Mouse (Mus musculus): Measurements from ENCODE around the gene Ninl. TPM values are rescaled to one million over a fixed set of nuclear protein-coding genes. Genes with fewer than 3 reads are reported as not detected.
A peak's percentile ranks its signal among the peaks of the same experiment; 100 is the strongest.

Gene Ninl
- total RNA-seq, 1 experiment = 22.4 TPM

DNA sequence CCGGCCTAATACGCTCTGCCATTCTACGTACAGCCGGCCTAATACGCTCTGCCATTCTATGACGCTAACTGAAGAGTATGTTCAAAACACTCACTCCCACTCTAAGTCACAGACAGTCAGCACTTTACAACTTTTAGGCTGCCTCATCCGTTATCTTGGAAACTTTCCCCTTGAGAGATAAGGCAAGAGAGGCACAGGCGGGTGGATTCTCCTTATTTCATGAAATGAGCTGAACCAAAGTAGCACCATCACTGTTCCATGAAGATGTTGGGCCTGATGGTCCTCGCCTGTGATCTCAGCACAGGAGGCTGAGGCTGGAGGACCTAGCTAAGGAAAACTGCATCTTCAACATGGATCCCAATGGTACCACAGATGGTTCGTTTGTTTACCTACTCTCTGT lies 34.8 kb downstream of the Ninl start:
- in situ Hi-C loops (cut with MboI; ENCODE audit: low sequenced_read_pairs in 2 of 2, unreplicated experiment in 2 of 2) = no loop called here
- no peak for DNase-seq (ENCODE audit: low read depth, low spot score)
- Histone ChIP-seq H3K9ac (ENCODE audit: insufficient read depth, low read depth, low read length, poor library complexity, severe bottlenecking) (no peak overlapping the region), H3K36me3 (ENCODE audit: control insufficient read depth, insufficient read depth, low read length, poor library complexity, severe bottlenecking) (no peaks in the 10 kb centered on the region), H3K9me3 (ENCODE audit: control insufficient read depth, insufficient read depth, low read depth, low read length) (no peaks in the 10 kb centered on the region), H3K4me1 (ENCODE audit: control insufficient read depth in 2 of 2, insufficient read depth in 2 of 2, low read length in 2 of 2, poor library complexity in 1 of 2) (peaks cover 0 to 4% of the 10 kb centered on the region in 2 experiments; a peak in 1 of 4 replicates), H3K4me3 (ENCODE audit: insufficient read depth in 1 of 2, low read depth in 1 of 2, low read length in 2 of 2, poor library complexity in 1 of 2, severe bottlenecking in 1 of 2) (no peak overlapping the region), H3K27ac (ENCODE audit: insufficient read depth, low read depth, low read length, poor library complexity, severe bottlenecking) (no peak overlapping the region)
- no peak for TF ChIP-seq ZNF384 (IDR thresholded peaks at IDR 0.05; ENCODE audit: low read depth, low read length)
- no peak for TF ChIP-seq CHD2 (IDR thresholded peaks at IDR 0.05; ENCODE audit: low read depth, low read length)
- no peak for TF ChIP-seq ZC3H11A (IDR thresholded peaks at IDR 0.05; ENCODE audit: borderline replicate concordance, low read depth, low read length)

DNA sequence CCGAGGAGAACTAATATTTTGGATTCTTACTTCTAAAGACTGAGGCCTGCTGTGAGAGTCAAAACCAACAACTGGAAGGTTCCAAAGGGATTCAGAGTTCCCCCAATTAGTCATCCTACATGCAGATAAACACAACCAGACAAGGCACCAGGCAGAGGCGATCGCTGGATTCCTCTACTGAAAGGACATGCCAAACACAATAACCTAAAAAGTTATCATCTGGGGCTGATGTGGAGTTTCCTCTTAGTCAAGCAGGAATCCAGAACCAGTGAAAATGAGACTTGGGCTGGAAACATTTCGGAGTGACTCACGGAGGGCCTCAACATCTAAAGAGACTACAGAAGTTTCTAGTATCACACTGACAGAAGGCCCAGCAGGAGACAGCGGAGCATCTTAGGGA lies 35.4 kb downstream of the Ninl start:
- no peaks in the 10 kb centered on the region for H3K36me3 ChIP-seq (ENCODE audit: control insufficient read depth, insufficient read depth, low read length, poor library complexity, severe bottlenecking)
- peaks cover 0 to 6% of the 10 kb centered on the region in 2 experiments; a peak in 1 of 4 replicates for H3K4me1 ChIP-seq (ENCODE audit: control insufficient read depth in 2 of 2, insufficient read depth in 2 of 2, low read length in 2 of 2, poor library complexity in 1 of 2)
- H3K27ac ChIP-seq (ENCODE audit: insufficient read depth, low read depth, low read length, poor library complexity, severe bottlenecking) = no peak overlapping the region
- no peak overlapping the region for H3K9ac ChIP-seq (ENCODE audit: insufficient read depth, low read depth, low read length, poor library complexity, severe bottlenecking)
- no peaks in the 10 kb centered on the region for H3K9me3 ChIP-seq (ENCODE audit: control insufficient read depth, insufficient read depth, low read depth, low read length)
- DNase-seq (ENCODE audit: low read depth, low spot score) = no peak
- H3K4me3 ChIP-seq (ENCODE audit: insufficient read depth in 1 of 2, low read depth in 1 of 2, low read length in 2 of 2, poor library complexity in 1 of 2, severe bottlenecking in 1 of 2) = no peak overlapping the region
- TF ChIP-seq HCFC1 (IDR thresholded peaks at IDR 0.05; ENCODE audit: borderline replicate concordance, insufficient read depth, low read length) (no peak), ZC3H11A (IDR thresholded peaks at IDR 0.05; ENCODE audit: borderline replicate concordance, low read depth, low read length) (no peak), CHD2 (IDR thresholded peaks at IDR 0.05; ENCODE audit: low read depth, low read length) (no peak), ZNF384 (IDR thresholded peaks at IDR 0.05; ENCODE audit: low read depth, low read length) (no peak), MAFK (IDR thresholded peaks at IDR 0.05; ENCODE audit: insufficient read depth, low read depth, low read length) (no peak)
- in situ Hi-C loops (cut with MboI; ENCODE audit: low sequenced_read_pairs in 2 of 2, unreplicated experiment in 2 of 2) = no loop called here

GRCm38 (mm10) chr2:151001619-151002175 lies 37.5 kb downstream of the Ninl start:
- in situ Hi-C loops (cut with MboI; ENCODE audit: low sequenced_read_pairs in 2 of 2, unreplicated experiment in 2 of 2) = no loop called here
- H3K27ac ChIP-seq (ENCODE audit: insufficient read depth, low read depth, low read length, poor library complexity, severe bottlenecking) = no peak overlapping the region
- no peak overlapping the region for H3K9ac ChIP-seq (ENCODE audit: insufficient read depth, low read depth, low read length, poor library complexity, severe bottlenecking)
- TF ChIP-seq CHD2 (IDR thresholded peaks at IDR 0.05; ENCODE audit: low read depth, low read length) (no peak), ZNF384 (IDR thresholded peaks at IDR 0.05; ENCODE audit: low read depth, low read length) (no peak), MAFK (IDR thresholded peaks at IDR 0.05; ENCODE audit: insufficient read depth, low read depth, low read length) (no peak), HCFC1 (IDR thresholded peaks at IDR 0.05; ENCODE audit: borderline replicate concordance, insufficient read depth, low read length) (no peak), ZC3H11A (IDR thresholded peaks at IDR 0.05; ENCODE audit: borderline replicate concordance, low read depth, low read length) (no peak)
- no peaks in the 10 kb centered on the region for H3K36me3 ChIP-seq (ENCODE audit: control insufficient read depth, insufficient read depth, low read length, poor library complexity, severe bottlenecking)
- H3K4me3 ChIP-seq (ENCODE audit: insufficient read depth in 1 of 2, low read depth in 1 of 2, low read length in 2 of 2, poor library complexity in 1 of 2, severe bottlenecking in 1 of 2) = no peak overlapping the region
- no peak for DNase-seq (ENCODE audit: low read depth, low spot score)
- H3K9me3 ChIP-seq (ENCODE audit: control insufficient read depth, insufficient read depth, low read depth, low read length) = no peaks in the 10 kb centered on the region
- peaks cover 1 to 13% of the 10 kb centered on the region in 2 experiments; a peak in 1 of 4 replicates for H3K4me1 ChIP-seq (ENCODE audit: control insufficient read depth in 2 of 2, insufficient read depth in 2 of 2, low read length in 2 of 2, poor library complexity in 1 of 2)

GRCm38 (mm10) chr2:151000402-151001178 lies 38.6 kb downstream of the Ninl start:
- Histone ChIP-seq H3K36me3 (ENCODE audit: control insufficient read depth, insufficient read depth, low read length, poor library complexity, severe bottlenecking) (no peaks in the 10 kb centered on the region), H3K27ac (ENCODE audit: insufficient read depth, low read depth, low read length, poor library complexity, severe bottlenecking) (no peak overlapping the region), H3K4me1 (ENCODE audit: control insufficient read depth in 2 of 2, insufficient read depth in 2 of 2, low read length in 2 of 2, poor library complexity in 1 of 2) (peaks cover 1 to 13% of the 10 kb centered on the region in 2 experiments; a peak in 1 of 4 replicates), H3K4me3 (ENCODE audit: insufficient read depth in 1 of 2, low read depth in 1 of 2, low read length in 2 of 2, poor library complexity in 1 of 2, severe bottlenecking in 1 of 2) (no peak overlapping the region), H3K9me3 (ENCODE audit: control insufficient read depth, insufficient read depth, low read depth, low read length) (no peaks in the 10 kb centered on the region), H3K9ac (ENCODE audit: insufficient read depth, low read depth, low read length, poor library complexity, severe bottlenecking) (no peak overlapping the region)
- TF ChIP-seq ZNF384 (IDR thresholded peaks at IDR 0.05; ENCODE audit: low read depth, low read length) (0 out of 2 replicates have a peak, but pooled peaks have one; percentile 19), HCFC1 (IDR thresholded peaks at IDR 0.05; ENCODE audit: borderline replicate concordance, insufficient read depth, low read length) (no peak), ZC3H11A (IDR thresholded peaks at IDR 0.05; ENCODE audit: borderline replicate concordance, low read depth, low read length) (peak; percentile 90; the same call in 1 of the 2 replicates)
- in situ Hi-C loops (cut with MboI; ENCODE audit: low sequenced_read_pairs in 2 of 2, unreplicated experiment in 2 of 2) = no loop called here
- DNase-seq (ENCODE audit: low read depth, low spot score) = no peak

Measured in ES-E14 (cell line).